Mouse (Mus musculus) heart, embryonic 12.5 days (tissue): ENCODE results near the gene Zxdc. TPM values are rescaled to one million over a fixed set of nuclear protein-coding genes. Genes with fewer than 3 reads are reported as not detected.

Experiments
- ATAC-seq: fragments of 200-750 bp; cut with Nextera tagmentation; 2 replicates; pipeline ENCODE4 v1.8.0; 2017; ENCODE audit warnings: moderate TSS enrichment, moderate library complexity; ENCODE audit not compliant: insufficient number of reproducible peaks, low FRiP score
- H3K27ac ChIP-seq: fragments of 300-500 bp; sonication (generic); 2 replicates; pipeline ENCODE4 v1.5.1; 2016; ENCODE audit warnings: mild to moderate bottlenecking, moderate library complexity; ENCODE audit not compliant: poor library complexity, severe bottlenecking
- H3K27me3 ChIP-seq: fragments of 300-500 bp; sonication (generic); replicated peaks from 2 replicates; pipeline ENCODE4 v1.6.1; 2016; ENCODE audit warnings: mild to moderate bottlenecking, moderate library complexity
- H3K36me3 ChIP-seq: fragments of 300-500 bp; sonication (generic); 2 replicates; pipeline ENCODE4 v1.6.1; 2016; ENCODE audit warnings: mild to moderate bottlenecking, moderate library complexity
- H3K4me1 ChIP-seq: fragments of 300-500 bp; sonication (generic); replicated peaks from 2 replicates; pipeline ENCODE4 v1.6.1; 2016; ENCODE audit warnings: mild to moderate bottlenecking
- H3K4me2 ChIP-seq: fragments of 300-500 bp; sonication (generic); 2 replicates; pipeline ENCODE4 v1.6.1; 2016; ENCODE audit warnings: mild to moderate bottlenecking, moderate library complexity
- H3K4me3 ChIP-seq: fragments of 300-500 bp; sonication (generic); 2 replicates; pipeline ENCODE4 v1.5.1; 2016; ENCODE audit warnings: mild to moderate bottlenecking
- H3K9ac ChIP-seq: fragments of 300-500 bp; sonication (generic); 2 replicates; pipeline ENCODE4 v1.6.1; 2016; ENCODE audit warnings: mild to moderate bottlenecking, moderate library complexity
- H3K9me3 ChIP-seq: fragments of 300-500 bp; sonication (generic); replicated peaks from 2 replicates; pipeline ENCODE4 v1.6.1; 2016; ENCODE audit warnings: mild to moderate bottlenecking, moderate library complexity
- whole genome bisulfite sequencing: fragments of 180-500 bp; shearing (Covaris S2); methylation state at CpG from one replicate; pipeline ENCODE4 v1.1.7; 2016; 5-methylcytosine and 5-hydroxymethylcytosine counted together
- polyA plus RNA-seq: library from polyadenylated mRNA; unstranded; fragments of >200 nt; fragmentation: Nextera tagmentation; extraction: Ambion mirVana; gene quantifications from 2 replicates; pipeline ENCODE4 v1.2.1, GENCODE M21; 2016

The Zxdc gene
- polyA plus RNA-seq = 9.2 and 10.0 TPM in 2 replicates

DNA sequence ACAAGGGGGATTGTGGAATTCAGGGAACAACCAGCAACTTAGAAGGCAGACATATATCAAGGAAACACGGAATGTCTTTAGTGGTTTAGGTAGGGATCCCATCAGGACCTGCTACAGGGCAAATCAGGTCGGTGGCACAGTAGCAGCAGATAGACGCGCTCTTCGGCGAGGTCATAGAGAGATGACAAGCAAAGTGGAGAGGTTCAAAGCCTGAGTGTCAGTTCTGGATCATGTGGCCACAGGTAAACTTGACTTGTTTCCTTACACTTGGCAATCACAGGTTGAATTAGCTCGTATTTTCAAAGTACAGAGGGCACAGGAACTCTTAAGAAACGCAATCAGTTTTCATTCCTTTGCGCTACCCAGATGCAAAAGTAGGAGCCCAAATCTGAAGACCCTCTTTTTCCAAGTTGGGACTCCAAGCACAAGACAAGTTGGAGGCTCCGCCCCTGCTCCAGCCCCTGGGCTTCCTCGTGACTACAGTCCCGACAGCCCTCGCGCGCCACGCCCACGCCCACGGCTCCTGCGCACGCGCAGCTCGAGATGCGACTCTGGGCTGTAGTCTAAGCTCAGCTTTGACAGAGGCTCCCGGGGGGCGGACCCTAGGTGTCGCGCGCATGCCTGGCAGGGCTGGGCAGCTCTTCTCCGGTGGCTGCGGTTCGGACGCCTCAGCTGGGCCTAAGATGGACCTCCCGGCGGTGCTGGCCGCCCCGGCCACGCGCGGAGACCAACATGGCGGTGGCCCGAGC, at the start of gene Zxdc:
TSS of gene Zxdc (plus strand) at position 517 of the 749 bp plus-strand sequence.
- Histone ChIP-seq H3K36me3 (peaks cover 17% of the 10 kb centered on the region), H3K27me3 (0 out of 2 replicates have a peak, but pooled peaks cover 4% of the 10 kb centered on the region), H3K4me2 (peak within 1 kb of the TSS; percentile 100), H3K27ac (peak within 1 kb of the TSS; percentile 75), H3K4me3 (peak within 1 kb of the TSS; percentile 96), H3K4me1 (peaks cover 21% of the 10 kb centered on the region), H3K9me3 (no peaks in the 10 kb centered on the region), H3K9ac (peak within 1 kb of the TSS; percentile 91)
- 4% methylated on average over 41 of the region's 41 CpGs for WGBS
- ATAC-seq = peak; percentile 96

DNA sequence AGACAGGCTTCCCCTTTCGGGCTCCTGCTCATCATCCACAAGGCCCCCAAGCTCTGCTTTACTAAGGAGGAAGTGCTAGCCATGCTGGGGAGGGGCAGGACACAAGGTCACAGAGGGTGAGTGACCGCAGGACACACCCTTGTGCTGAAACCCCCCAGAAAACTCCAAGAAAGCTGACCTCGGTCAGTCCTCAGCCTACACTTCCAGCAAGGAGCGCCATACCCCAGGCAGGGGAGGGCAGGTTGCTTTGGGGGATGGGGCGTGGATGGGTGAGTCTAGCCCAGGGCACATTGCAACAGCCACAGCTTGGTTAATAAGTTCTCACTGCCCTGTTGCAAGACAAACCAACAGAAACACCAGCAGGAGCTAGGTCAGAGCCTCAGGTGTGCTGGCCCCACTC, 48.9 kb upstream of the Zxdc start:
- Histone ChIP-seq H3K36me3 (no peaks in the 10 kb centered on the region), H3K4me2 (no peak overlapping the region), H3K9me3 (0 out of 2 replicates have a peak, but pooled peaks cover 7% of the 10 kb centered on the region), H3K27ac (no peak overlapping the region), H3K27me3 (peaks cover 21% of the 10 kb centered on the region), H3K4me3 (no peak overlapping the region), H3K4me1 (peaks cover 5% of the 10 kb centered on the region; the same call in 1 of the 2 replicates), H3K9ac (no peak overlapping the region)
- WGBS = 72% methylated on average over 5 of the region's 5 CpGs
- ATAC-seq = no peak

DNA sequence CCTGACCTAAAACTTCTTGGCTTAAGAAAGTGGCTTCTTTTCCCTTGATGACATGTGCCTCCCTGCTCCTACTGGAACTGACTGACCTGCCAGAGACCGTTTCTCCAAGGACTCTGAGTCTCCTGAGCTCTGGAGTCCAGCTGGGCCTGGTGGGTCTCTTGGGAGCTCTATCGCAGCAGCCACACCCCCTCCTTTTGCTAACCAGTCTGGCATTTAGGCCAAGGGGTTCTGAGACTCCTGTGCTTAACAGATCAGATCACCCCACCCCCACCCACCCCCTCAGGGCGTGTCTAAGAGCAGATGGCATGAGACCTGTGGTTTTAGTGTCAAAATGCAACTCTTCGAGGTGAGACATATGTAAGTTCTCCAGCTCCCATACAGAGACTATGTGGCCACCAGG, 47.5 kb upstream of the Zxdc start:
- no peak for ATAC-seq
- no peaks in the 10 kb centered on the region for H3K9me3 ChIP-seq
- H3K4me3 ChIP-seq = no peak overlapping the region
- no peak overlapping the region for H3K4me2 ChIP-seq
- H3K27ac ChIP-seq = no peak overlapping the region
- H3K27me3 ChIP-seq = peaks cover 28% of the 10 kb centered on the region
- 36% methylated on average over 4 of the region's 4 CpGs for WGBS
- H3K4me1 ChIP-seq = peaks cover 5% of the 10 kb centered on the region; the same call in 1 of the 2 replicates
- H3K36me3 ChIP-seq = no peaks in the 10 kb centered on the region
- H3K9ac ChIP-seq = no peak overlapping the region

DNA sequence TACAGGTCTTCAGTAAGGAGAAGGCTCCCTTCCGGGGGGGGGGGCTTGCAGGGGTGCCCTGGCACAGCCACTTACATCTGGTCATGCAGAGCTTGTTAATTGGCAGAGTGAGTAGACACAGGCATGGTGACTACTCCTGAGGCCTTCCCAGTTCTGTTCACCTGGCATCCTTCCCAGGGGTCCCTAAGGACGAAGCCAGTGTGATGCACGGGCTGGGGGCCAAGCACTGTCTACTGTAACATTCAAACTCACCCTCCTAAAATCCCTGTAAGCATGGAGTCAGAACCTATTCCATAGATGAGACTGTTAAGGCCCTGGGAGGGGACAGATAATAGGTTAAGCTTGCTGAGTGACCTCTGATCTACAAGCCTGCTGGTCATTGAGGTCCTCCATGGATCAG, 45.3 kb upstream of the Zxdc start:
- H3K4me2 ChIP-seq = no peak overlapping the region
- no peak overlapping the region for H3K27ac ChIP-seq
- H3K4me1 ChIP-seq = peaks cover 5% of the 10 kb centered on the region; the same call in 1 of the 2 replicates
- ATAC-seq = no peak
- no peak overlapping the region for H3K4me3 ChIP-seq
- WGBS = 67% methylated on average over 3 of the region's 3 CpGs
- no peaks in the 10 kb centered on the region for H3K36me3 ChIP-seq
- H3K9me3 ChIP-seq = no peaks in the 10 kb centered on the region
- peaks cover 28% of the 10 kb centered on the region for H3K27me3 ChIP-seq
- no peak overlapping the region for H3K9ac ChIP-seq

DNA sequence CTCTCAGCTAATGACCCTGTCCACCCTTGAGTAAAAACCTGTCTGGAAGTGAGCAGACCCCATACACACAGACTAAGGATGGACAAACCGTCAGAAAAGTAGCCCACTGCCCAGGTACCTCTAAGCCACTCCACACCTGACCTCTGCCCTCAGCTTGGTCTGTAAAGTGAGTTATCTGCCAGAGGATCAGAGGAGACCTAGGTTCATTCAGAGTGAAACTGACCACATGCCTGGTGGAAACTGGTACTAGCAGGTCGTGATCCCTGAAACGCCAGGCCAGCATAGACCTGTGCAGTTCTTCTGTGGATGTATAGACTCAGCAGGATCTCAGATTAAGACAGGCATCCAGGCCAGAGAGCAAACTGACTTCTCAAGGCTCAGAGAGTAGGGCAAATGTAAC, 44.8 kb upstream of the Zxdc start:
- H3K27ac ChIP-seq = no peak overlapping the region
- peak overlapping the region; percentile 67 for H3K4me2 ChIP-seq
- no peak for ATAC-seq
- H3K9ac ChIP-seq = no peak overlapping the region
- H3K9me3 ChIP-seq = no peaks in the 10 kb centered on the region
- no peaks in the 10 kb centered on the region for H3K36me3 ChIP-seq
- H3K4me3 ChIP-seq = no peak overlapping the region
- peaks cover 5% of the 10 kb centered on the region; the same call in 1 of the 2 replicates for H3K4me1 ChIP-seq
- peaks cover 28% of the 10 kb centered on the region for H3K27me3 ChIP-seq
- 49% methylated on average over 3 of the region's 3 CpGs for WGBS

DNA sequence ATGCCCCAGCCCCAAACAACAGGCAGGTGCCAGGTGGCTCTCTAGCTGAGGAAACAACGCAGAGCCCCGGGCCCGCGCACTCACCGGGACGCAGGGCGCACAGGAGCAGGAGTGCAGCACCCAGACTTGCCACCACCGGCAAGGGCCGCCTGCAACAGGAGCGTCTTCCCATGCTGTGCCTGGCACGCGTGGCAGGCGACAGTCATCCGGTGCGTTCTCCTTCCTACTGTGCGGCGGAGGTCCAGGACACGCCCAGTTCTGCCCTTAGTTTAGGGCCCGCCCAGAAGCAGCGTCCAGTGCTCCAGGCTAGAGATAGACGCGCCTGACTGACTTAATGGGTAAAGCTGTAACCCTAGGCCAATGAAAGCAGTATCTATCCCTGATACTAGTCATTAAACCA, 44.3 kb upstream of the Zxdc start, which contains the start of gene Chst13:
TSS of gene Chst13 (minus strand) at position 195 of the 400 bp plus-strand sequence.
- H3K27me3 ChIP-seq = peaks cover 28% of the 10 kb centered on the region
- peak within 1 kb of the TSS; percentile 67 for H3K4me2 ChIP-seq
- H3K9ac ChIP-seq = peak within 1 kb of the TSS; percentile 50; the same call in 1 of the 2 replicates
- H3K4me1 ChIP-seq = peaks cover 5% of the 10 kb centered on the region; the same call in 1 of the 2 replicates
- WGBS = 3% methylated on average over 22 of the region's 22 CpGs
- H3K27ac ChIP-seq = no peak within 1 kb of the TSS
- no peak for ATAC-seq
- no peaks in the 10 kb centered on the region for H3K9me3 ChIP-seq
- no peaks in the 10 kb centered on the region for H3K36me3 ChIP-seq
- peak within 1 kb of the TSS; percentile 29 for H3K4me3 ChIP-seq

DNA sequence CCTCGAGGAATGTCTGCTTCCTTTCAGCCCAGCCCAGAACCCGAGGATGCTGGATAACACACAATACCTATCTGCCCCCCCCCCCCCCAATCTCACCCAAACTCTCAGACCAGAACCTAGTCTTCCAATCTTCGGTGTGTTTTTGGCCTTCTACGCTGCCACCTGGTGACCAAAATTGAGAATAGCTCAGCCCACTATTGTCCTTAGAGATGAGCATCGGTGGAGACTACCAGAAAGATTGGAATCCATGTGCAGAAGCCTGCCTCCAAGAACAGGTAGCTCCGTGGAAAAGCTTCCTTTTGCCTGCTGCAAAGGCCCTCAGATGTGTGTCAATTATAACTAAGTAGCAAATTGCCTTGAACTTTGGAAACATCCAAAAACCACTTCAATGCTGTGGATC, 41.6 kb upstream of the Zxdc start:
- Histone ChIP-seq H3K27ac (no peak overlapping the region), H3K9me3 (no peaks in the 10 kb centered on the region), H3K36me3 (no peaks in the 10 kb centered on the region), H3K27me3 (peaks cover 28% of the 10 kb centered on the region), H3K4me2 (no peak overlapping the region), H3K4me3 (no peak overlapping the region), H3K4me1 (peaks cover 5% of the 10 kb centered on the region; the same call in 1 of the 2 replicates), H3K9ac (no peak overlapping the region)
- no peak for ATAC-seq
- 16% methylated on average over 6 of the region's 6 CpGs for WGBS

DNA sequence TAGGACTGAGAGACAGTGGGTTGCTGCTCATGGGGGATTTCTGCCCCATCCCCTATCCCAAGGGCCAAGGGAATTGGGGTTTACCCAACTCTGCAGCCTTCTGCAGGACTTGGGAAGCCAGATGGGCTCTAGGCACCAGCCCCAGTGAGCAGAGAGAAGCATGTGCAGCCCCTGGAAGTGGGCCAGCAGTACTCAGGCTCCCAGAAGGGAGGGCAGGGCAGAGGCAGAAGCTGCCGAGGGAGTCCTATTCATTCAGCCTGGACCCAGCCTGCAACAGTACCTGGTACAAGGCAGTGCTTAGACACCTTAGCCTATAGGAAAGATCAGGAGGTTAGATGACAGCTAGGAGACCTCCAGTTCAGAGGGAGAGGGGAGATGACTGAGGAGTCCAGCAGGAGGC, 39.3 kb upstream of the Zxdc start:
- Histone ChIP-seq H3K36me3 (no peaks in the 10 kb centered on the region), H3K27ac (no peak overlapping the region), H3K4me1 (peaks cover 4% of the 10 kb centered on the region; the same call in 1 of the 2 replicates), H3K9ac (no peak overlapping the region), H3K27me3 (peaks cover 11% of the 10 kb centered on the region), H3K4me3 (no peak overlapping the region), H3K4me2 (no peak overlapping the region), H3K9me3 (no peaks in the 10 kb centered on the region)
- no peak for ATAC-seq
- WGBS = 26% methylated on average over 1 of the region's 1 CpGs

DNA sequence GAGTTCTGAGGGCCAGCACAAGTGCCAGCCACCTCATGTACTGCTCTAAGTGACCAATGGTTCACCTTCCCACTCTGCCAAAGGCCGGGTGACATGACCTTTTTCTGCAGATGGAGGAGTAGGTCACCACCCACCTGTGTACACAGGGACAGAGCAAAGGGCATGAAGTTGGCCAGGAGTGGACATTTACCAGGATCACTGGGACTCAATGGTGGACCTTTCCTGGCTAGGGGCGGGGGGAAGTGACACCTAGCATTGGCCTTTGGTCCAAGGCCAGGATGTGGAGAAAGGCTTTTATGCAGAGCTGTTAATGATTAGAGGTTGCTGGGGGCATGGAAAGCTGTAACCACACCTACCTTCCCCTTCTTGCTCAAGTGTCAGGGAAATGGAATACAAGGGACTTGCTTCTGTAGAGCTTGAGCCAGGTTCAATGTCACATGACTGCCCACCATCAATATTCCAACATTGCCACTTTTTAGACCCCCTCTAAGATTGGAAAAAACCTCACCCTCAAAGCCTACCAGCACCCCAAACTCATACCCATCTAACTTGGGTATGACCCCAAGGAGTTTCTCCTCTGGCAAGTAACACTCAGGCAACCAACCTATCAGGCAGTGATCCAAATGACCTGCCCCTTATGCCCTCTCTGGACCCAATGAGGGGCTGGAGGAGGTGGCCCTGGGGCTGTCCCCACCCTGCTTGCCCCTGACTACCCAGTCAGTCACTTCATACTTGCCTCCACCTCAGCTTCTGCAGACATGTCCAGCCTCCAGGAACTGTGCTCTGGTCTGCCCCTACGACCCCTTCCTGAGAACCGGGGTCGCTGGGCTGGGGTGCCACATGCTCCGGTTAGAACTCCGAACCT, 36.5 kb upstream of the Zxdc start, which contains the start of gene Uroc1:
TSS of gene Uroc1 (plus strand) at position 724 of the 865 bp plus-strand sequence.
- Histone ChIP-seq H3K36me3 (no peaks in the 10 kb centered on the region), H3K4me2 (no peak within 1 kb of the TSS), H3K4me1 (no peaks in the 10 kb centered on the region), H3K4me3 (no peak within 1 kb of the TSS), H3K27ac (no peak within 1 kb of the TSS), H3K27me3 (peaks cover 3% of the 10 kb centered on the region; the same call in 1 of the 2 replicates), H3K9me3 (no peaks in the 10 kb centered on the region), H3K9ac (no peak within 1 kb of the TSS)
- 81% methylated on average over 7 of the region's 7 CpGs for WGBS
- no peak for ATAC-seq

DNA sequence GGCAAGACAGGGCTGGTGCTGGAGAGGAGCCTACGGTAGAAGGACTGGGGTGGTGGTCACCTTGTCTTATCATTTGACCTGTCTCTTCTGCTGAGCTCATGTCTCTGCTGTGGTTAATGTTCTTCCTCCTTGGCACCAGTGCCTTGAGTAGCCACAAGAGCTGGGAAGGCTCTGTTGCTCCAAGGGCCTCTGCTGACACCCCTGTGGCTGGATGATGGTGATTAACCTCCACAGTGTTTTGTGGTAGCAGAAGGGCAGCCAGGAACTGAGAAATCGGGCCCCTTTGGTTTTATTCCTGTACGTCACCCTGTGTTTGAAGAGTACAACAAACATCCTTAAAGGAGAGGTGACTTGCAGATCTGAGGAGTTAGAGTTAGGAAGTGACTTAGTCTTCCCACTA, 35.0 kb upstream of the Zxdc start:
- Histone ChIP-seq H3K9ac (no peak overlapping the region), H3K4me3 (no peak overlapping the region), H3K27me3 (0 out of 2 replicates have a peak, but pooled peaks cover 3% of the 10 kb centered on the region), H3K36me3 (no peaks in the 10 kb centered on the region), H3K9me3 (no peaks in the 10 kb centered on the region), H3K4me2 (no peak overlapping the region), H3K4me1 (no peaks in the 10 kb centered on the region), H3K27ac (no peak overlapping the region)
- no peak for ATAC-seq
- WGBS = 77% methylated on average over 3 of the region's 3 CpGs

DNA sequence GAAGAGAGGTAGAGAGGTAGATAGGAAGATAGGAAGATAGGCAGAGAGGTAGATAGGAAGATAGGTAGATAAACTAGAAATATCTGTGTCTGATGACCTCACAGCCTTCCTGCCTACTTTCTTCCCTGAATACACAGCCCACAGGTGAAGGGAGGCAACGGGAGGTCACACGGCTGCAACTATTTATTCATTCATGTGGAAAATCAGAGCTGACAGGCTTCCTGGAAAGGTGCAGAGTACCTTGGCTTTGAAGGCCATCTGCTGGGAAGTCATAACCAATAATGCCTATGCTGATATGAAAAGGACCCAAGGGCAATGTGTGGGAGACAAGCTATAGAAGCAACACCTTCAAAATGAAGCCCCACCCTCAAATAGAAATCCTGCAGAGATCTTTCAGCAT, 26.9 kb upstream of the Zxdc start:
- H3K9me3 ChIP-seq = no peaks in the 10 kb centered on the region
- no peaks in the 10 kb centered on the region for H3K4me1 ChIP-seq
- H3K36me3 ChIP-seq = no peaks in the 10 kb centered on the region
- no peak overlapping the region for H3K9ac ChIP-seq
- no peak for ATAC-seq
- no peak overlapping the region for H3K4me2 ChIP-seq
- 69% methylated on average over 2 of the region's 2 CpGs for WGBS
- no peak overlapping the region for H3K27ac ChIP-seq
- peaks cover 7% of the 10 kb centered on the region for H3K27me3 ChIP-seq
- H3K4me3 ChIP-seq = no peak overlapping the region
